Mouse (Mus musculus) lung, postnatal 4 days (tissue): Measurements from ENCODE around the gene Lrrc2.

ENCODE experiments used
- DNase-seq, 2 experiments: peaks; one replicate each; pipeline ENCODE4 v3.0.0; 2021

Lrrc2 gene

DNA sequence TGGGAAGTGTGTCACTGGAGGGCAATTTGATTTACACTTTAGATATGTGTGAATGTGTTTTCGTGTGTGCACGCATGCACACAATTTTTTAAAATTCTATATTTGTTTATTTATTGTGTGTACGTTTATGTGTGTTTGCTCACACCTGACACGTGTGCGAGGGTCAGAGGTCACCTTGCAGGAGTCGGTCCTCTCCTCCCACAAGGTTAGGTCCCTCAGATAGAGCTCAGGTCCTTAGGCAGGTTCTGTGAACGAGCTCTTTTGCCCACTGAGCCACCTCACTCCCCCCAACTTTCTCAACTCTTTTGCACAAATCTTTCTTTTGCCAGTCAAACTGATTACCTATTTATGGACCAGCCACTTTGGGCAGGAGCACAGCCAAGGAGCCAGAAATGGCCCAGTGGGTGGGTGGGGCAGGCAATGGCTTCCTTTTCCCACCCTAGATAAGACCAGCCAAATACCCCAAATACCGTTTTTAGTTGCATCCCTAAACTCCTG lies 2.5 kb upstream of the Lrrc2 start:
- DNase-seq: no peak

DNA sequence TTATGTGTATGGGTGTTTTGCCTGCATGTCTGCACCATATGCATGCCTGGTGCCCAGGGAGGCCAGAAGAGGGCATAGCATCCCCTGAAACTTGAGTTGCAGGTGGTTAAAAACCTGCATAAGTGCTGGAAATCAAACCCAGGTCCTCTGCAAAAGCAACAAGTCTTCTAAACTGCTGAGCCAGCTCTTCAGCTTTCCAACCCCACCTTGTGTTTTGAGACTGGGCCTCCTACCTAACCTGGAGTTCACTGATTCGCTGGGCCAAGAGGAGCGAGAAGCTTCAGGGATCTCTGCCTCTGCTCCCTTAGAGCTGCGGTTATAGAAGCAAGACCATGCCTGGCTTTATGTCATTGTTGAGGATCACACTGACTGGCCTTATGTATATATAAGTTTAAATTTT lies 1.2 kb upstream of the Lrrc2 start:
- no peak for DNase-seq

DNA sequence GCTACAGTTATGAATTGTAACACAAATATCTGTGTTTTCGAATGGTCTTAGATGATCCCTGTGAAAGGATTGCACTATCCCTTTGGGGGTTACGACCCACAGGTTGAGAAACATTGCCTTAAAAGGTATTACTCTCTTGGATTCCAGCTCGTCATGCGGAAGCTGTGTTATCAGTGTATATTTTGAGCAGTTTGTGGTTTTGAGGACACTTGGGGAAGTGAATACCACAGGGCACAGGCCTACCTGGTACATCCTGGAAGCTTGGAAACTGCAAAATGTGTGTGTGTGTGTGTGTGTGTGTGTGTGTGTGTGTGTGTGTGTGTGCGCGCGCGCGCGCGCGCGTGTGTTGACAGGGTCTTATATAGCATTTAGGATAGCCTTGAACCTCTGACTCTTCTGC lies 521 bp downstream of the Lrrc2 start:
- no peak for DNase-seq

DNA sequence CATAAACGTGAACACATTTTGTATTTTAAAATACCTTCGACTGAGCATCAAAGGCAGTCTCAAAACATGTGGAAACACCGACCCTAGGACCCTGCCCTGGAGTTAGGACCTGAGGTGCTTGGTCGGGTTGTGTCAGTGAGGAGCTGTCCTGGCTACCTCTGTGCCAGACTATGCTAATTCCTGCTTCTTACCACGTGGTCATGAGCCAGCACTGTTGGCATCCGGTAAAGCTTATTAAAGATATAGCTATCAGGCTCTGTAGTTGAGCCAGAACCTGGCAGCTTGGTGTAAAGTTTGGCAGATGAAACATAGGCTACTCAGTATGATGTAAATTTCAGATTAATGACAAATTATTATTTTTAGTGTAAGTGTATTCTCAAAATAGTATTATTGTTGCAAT lies 1.1 kb downstream of the Lrrc2 start:
- DNase-seq: no peak

DNA sequence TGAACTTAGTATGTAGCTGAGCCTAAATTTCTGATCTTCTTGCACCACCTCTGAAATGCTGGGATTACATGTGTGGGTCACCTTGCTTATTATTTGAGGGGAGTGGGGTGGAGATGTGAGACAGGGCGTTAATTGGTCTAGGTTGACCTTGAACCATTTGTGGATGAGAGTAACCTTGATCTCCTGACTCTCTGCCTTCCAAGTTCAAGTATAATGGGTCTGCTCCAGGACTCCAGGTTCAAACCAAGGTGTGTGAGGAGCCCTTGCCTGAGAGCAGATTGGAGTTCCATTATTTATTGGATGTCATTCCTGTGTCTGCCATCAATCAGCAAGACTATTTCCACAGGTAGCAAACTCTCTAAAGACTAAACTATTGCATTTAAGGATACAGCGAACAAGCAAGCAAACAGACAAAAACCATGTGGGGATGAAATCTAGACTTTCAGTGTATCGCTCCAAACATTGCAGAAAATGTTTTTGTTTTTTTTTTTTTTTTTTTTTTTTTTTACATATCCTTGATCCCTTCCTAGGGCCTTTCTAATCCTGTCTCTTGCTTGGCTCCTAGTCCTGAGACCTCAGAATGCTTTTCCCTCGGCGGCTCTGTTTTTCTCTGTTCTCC lies 1.7 kb downstream of the Lrrc2 start:
- DNase-seq: no peak

DNA sequence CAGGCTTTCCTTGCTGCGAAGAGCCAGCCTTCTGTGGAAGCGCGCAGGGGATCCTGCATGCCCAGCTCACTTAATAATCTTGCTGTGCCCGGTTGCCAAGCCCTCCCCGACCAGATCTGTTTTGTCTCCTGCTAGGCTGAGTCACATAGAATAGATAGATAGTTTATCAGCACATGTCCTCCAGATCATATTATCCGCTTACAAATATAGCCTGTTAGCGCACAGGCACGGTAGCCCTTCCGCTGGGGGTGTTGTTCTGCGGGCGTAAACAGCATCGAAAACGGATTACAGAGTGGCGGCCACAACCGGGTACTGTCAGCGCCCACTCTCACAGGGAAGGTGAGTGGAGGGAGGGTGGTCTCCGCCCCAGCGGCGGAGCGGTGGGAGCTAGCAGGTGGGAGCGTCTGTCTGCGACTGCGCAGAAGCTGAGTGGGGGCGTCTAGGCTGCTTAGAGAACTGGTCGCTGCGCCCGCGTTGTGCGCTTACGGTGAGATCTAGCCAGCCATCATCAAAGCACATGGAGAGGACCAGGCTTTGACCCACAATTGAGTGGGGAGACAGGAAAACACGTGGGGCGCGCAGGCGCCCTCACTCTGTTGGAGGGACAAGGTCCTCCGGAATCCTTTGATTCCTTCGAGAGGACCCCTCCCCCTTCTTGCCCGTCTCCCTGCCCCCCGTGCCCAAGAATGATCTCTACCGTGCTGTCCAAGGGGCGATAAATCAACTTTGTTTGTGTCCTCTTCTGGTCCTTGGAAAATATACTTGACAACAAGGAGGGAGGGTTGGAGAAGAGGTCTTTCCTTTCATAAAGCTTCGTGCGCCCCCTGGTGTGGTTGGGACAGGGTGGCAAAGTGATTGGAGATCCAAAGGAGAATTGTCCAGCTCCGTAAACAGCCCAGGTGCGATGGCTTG lies 2.5 kb downstream of the Lrrc2 start:
- DNase-seq: peak; percentile 58 to 69

DNA sequence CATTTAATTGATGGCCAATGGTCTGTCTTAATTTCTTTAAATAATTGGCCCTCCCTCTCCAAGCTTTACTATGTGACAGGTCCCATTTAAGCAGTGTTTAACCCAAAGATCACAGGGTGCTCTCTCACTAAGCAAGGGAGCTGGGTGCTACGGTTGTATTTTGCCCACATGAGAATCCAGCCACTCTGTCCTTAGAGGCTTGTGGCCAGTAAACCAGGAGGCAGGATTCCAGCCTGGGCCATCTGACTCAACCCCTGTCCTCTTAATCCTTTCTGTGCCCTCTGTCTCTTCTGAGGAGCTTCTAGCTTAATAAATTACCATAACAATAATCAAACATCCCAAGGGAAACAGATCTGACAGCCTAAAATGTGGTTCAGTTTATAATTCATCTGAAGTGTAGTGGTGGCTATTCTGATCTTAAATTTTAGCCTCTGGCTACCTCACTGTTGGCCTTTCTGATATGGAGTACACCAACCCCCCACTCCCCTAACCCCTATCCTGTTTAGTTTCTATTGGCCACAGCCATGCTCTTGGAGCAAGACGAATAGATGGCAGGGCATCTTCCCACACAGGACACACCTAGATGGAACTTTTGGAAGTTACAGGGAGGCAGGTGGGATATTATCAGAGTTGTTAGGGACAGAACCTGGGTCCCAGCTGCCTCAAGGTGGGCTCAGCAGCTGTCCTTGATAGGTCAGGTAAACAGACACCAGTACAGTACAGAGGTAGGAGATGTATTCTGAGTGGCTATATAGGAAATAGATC lies 3.5 kb downstream of the Lrrc2 start:
- no peak for DNase-seq

DNA sequence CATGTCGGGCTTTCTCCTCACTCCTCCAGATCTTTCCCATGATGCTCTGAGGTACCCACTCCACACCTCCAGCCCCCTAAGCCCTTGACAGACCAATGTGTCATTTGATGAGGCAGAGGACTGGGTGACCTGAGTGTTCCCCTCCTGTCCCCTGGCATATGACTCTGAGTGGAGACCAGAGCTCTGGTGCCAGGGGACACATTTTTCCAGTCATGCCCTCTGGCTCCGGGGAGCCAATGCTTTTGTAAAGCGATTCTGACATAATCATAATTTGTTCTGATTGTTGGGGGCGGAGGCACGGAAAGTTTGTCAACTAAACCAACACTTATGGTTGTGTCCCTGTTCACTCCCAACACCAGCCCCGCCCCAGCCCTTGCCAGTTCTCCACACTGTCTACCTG lies 4.6 kb downstream of the Lrrc2 start:
- no peak for DNase-seq

DNA sequence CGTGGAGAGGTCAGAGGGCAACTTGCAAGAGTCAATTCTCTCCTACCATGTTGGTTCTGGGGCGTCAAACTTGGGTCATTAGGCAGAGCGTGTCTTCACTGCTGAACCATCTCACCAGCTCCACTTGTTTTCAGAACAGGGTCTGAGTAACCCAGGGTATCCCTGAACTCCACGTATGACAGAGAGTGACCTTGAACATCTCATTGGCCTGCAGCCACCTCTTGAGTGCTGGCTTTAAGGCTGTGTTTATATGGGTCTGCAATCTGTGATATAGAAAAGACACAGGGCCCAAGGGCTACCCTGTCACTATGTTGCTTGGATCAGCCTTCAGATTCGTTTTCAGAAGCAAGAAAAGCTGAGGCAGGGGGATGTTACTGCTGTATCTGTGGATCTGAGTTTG lies 8.3 kb downstream of the Lrrc2 start:
- DNase-seq: no peak

DNA sequence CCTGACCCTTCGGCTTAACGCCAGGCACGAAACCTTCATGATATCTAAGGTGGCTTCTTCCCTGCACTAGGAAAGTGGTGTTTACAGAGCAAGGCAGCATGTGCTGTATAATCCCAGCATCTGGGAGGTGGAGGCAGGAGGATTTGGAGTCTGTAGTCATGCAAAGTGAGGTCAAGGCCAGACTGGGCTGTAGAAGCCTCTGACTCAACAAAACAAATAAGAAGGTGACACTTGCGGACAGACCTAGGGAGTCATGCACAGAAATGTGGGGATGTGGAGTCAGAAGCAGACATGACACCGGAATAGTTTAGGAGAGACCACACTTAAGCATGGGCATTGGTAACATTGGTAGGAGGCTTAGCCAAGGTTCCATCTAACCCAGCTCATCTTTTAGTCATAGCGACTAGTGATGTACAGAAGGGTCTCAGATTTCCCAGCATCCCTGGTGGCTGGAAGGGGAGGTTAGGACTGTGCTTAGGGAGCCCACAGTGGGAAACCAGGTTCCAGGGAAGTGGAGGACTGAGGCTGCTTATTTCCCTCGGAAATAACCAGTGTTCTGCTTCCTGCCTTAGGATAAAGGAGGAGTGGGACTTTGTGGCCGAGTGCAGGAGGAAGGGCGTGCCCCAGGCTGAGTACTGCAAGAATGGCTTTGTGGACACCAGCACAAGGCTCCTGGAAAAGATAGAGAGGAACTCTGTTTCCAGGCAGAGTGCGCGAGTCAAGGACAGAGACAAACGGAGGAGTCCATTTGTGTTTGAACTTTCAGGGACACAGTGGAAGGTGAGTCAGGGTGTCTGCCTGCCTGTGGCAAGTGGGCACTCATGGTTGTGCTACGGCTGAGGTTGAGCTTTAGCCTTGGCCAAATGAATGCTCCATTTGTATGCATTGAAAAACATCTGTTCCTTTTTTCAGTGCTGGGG lies 9.1 kb downstream of the Lrrc2 start:
- DNase-seq: peak; percentile 17 to 30

DNA sequence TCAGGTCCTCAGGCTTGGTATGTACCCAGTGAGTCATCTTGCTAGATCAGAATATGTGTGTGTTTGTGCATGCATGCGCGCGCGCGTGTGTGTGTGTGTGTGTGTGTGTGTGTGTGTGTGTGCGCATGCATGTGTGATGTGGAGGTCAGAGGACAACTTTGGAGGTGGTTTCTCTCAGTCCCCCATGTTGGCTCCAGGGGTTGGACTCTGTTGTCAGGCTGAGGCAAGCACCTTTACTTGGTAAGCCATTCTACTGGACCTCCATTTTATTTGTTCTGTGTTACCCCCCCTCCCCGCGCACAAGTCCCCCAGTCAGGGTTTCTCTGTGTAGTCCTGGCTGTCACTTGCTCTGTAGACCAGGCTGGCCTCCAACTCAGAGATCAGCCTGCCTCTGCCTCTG lies 10.0 kb downstream of the Lrrc2 start:
- no peak for DNase-seq

DNA sequence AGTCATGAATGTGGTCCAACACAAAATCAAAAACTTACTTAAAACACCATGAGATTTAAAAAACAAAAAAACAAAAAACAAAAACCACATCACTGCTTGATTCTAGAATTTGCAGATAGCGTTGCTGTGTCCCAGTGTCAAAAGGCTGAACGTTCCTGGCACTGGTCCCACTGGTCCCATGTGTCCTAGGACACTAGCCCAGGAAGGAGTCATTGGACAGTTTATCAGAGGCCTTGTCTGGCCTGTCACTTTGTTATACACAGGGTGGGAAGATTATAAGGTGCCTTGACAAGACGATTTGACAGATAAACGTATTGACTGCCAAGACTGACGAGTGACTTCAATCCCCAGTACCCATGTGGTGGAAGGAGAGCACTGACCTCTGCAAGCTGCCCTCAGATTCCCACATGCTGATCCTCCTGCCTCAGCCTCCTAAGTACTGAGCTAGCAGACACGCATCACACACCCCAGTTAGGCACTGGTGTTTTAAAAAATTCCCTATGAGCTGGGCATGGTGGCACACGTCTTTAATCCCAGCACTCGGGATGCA lies 12.3 kb downstream of the Lrrc2 start:
- DNase-seq: no peak

DNA sequence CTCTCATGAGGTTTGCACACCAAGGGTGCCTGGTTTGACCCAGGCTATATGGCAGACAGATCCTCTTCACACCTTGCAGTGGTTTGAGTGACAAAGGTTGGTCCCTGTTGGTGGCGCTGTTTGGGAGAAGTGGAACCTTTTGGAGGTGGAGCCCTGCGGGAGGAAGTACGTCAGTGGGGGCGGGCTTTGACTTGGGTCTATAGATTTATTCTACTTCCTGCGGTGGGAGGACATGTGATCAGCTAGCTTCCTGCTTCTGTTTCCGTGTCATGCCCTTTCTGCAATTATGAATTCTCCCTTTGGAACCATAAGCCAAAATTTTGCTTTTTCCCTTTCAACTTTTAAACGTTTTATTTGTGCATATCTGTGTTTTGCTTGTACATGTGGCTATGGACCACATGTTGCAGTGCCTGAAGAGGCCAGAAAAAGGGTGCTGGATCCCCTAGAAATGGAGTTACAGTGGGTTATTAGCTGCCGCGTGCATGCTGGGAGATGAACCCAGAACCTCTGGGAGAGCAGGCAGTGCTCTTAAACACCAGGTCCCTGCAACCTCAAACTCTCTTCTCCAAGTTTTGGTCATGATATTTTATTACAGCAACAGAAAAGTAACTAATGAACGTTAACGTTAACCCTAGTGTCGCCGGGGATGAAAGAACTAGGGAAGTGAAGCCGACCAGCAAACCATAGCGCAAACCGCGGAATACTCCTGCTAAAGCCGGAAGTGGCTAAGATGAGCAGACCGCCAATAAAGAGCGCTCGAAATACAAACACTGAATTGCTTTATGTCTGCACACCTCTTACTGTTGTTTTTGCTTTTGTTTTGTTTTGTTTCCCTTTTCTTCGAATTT lies 13.9 kb downstream of the Lrrc2 start:
- peak in 1 of 2 experiments; percentile 16 for DNase-seq

DNA sequence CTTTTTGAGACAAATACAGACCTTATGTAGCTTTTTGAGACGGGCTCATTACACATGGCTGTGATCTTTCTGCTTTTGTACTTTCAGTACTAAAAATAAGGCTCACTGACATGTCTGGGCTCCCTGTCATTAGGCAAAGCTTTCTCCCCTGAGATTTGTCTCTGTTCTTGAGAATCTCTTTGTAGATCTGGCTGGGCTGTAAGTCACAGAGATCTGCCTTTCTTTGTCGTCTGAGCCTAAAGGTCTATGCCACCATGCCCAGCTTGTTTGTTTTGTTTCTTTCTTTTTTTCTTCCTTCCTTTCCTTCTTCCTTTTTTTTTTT lies 14.5 kb downstream of the Lrrc2 start:
- DNase-seq: no peak

DNA sequence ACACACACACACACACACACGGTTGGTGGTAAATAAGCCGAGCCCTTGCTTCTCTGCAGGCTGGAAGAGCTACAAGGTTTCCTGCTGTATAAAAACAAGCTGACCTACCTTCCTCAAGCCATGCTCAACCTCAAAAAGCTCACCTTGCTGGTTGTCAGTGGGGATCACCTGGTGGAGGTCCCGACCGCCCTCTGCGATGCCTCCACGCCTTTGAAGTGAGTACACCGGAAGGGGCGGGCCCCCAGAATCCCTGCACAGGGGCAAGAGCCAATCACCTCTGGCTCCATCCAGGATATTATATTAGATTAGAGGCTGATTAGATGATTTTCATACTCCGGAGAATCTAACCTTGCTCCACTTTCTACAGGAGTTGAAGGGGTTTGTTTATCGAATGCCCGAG lies 28.1 kb downstream of the Lrrc2 start:
- DNase-seq: no peak

DNA sequence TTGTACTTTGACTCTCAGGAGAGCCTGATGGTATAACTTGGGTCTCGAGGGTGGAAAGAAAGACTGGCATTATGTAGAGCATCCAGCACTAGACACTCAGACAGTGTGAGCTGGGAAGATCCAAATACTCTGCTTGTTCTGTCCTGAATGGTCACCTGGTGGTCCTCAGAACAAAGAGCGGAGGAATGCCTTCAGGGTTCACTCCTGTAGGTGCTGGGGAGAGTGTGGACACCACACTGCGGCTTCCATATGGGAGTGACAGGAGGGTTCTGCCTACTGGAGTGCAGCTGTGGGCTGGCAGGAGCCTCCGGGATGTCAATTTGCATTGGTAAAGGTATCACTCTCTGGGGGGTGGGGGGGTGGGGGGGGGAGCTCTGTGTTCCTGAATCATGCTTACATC lies 31.0 kb downstream of the Lrrc2 start:
- no peak for DNase-seq

DNA sequence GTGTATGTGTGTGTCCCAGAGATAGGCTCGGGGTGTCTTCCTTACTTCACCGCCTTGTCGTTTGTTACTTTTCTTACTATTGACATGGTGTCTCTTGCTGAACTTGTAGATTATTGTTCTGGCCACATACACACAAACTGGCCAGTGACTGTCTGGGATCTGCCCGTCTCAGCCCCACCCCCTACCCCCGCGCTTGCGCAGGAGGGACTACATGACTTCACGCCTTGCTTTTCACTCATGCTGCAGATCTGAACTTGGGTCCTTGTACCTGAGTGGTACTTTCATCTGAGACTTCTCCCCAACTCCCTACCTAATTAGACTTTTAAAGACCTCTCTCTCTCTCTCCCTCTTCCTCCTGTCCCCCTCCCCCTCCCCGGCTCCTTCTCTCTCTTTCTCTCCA lies 32.8 kb downstream of the Lrrc2 start:
- DNase-seq: no peak

DNA sequence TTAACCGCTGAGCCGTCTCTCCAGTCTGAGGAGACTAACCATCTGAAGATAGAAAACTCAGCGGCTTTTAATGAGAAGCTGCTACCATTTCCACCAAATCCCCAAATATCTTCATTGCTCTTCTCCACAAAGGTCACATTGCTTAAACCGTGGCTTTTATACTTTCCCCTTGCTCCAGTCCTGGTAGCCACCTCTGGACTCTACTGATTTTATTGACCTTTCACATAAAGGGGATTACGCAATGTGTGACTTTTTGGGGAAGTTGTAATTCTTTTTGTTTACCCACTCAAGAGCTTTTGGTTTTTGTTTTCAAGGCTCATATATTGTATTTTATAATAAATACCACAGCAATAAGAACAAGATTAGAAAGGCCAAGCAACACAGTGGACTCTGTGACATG lies 34.2 kb downstream of the Lrrc2 start:
- no peak for DNase-seq

DNA sequence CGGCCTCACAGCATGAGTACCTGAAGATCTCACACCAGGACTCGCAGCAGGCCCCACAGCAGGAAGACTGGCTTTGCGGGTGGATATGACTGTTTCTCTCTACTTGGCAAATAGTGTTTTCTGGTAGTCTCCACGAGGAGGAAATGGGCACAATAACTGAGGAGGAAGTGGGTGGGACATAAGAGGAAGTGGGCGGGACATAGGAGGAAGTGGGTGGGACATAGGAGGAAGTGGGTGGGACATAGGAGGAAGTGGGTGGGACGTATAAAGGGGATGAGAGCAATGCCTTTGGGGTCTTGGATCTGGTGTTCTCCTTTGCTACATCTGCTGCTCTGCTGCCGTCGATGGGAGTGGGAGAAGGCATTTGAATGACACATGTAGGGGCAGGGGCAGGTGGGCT lies 34.6 kb downstream of the Lrrc2 start:
- peak in 1 of 2 experiments; percentile 40 for DNase-seq

DNA sequence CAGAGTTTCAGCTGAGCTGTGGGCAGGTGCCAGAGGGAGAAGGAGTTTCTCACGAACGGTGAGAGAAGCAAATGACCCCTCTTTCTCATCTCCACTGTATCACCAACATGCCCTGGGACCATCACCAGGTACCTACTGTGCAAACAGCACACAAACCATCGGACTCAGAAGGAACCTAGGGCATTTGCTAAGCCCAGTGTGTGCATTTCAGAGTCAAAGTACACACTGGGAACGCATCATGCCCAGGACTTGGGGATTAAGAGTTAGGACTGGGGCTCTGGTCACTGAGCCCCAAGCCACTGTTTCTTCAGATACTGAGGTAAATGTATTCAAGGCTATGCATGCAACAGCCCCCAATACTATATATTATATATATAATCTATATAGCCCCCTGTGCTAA lies 36.0 kb downstream of the Lrrc2 start:
- DNase-seq: no peak

DNA sequence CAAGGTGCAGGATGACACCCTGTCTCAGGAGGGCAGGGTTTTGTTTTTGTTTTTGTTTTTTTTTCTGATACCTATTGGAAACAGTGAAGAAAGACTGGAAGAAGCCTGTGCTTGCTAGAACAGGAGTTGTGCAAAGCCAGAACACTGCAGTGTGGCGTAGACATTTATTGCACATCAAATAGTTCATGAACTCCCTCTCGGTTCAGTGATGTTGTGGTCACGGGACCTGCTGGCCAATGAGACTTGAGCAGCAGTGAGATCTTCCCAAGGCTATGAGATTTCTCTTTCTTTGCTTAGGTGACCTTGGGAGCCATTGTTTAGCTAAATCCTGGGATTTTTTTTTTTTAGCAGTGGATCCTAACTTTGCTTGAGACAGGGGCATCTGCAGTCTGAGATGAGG lies 36.7 kb downstream of the Lrrc2 start:
- no peak for DNase-seq
